Mouse (Mus musculus) gastrocnemius, adult 18-20 months (tissue): ENCODE data around the gene Carns1. TPM values are rescaled to one million over a fixed set of nuclear protein-coding genes. Genes with fewer than 3 reads are reported as not detected.

Source experiments
- DNase-seq: peaks from one replicate; pipeline ENCODE4 v3.0.0; 2021; ENCODE audit warnings: low spot score
- total RNA-seq, 2 experiments: library from RNA; stranded (reverse); gene quantifications; 2 replicates each; pipeline ENCODE4 v1.2.3; 2021

Carns1 gene
- total RNA-seq, 2 experiments from 2014 or later = 21.8 to 30.3 TPM

GRCm38 (mm10) chr19:4203148-4203547 is 27.9 kb upstream of the Carns1 start:
- DNase-seq = no peak

GRCm38 (mm10) chr19:4202149-4202548 is 26.9 kb upstream of the Carns1 start:
- no peak for DNase-seq

DNA sequence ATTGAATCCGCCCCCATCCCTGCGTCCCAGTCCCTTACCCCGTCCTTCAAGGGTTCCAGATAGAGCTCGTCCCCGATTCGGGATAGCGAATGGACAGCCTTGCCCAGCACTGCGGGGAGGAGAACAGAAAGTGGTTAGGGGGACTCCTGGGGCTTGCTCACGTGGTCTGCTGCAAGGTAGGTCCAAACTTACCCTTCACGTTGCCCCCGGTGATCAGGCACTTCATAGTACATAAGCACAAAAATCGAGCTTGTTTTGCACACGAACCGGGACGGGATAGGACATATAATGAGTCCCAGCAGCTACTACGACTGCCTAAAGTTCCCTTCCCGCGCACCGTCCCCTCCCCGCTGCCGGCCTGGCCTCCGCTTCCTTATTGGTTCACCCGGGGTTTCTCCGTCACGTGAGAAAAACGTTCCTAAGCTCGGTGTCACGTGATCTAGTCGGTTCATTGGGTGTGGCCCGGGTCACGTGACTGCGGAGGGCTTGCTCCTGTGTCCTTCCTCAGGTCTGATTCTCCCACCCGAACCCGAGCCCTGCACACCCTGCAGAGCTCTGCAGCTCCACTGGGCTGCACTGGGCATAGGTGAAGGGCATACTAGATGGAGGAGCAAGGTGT is 26.1 kb upstream of the Carns1 start, which contains the start of gene Rad9a:
Rad9a (minus strand) TSS at position 372 of the 619 bp plus-strand sequence.
- peak; percentile 97 for DNase-seq

DNA sequence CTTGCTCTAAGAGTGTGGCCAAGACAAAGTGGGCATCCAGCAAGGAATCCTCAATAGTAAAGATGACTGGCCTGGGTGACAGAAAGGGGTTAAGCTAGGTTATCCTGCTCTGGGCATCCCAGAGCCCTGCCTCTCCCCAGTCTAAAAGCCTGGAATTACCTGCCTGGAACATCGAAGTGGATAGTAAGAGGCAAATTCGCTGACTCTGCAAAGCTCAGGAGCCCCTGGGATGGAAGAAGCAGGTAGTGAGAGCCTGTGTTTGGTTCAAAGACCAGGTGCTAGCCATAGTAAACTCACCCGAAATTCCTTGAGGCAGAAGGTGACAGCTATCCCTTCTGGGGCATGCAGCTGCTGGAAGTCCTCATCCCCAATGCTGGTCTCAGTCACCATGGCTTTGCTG is 21.9 kb upstream of the Carns1 start:
- DNase-seq = no peak

- DNase-seq = no peak
These were observed 21.3 kb upstream of the Carns1 start for GRCm38 (mm10) chr19:4196548-4196947.

GRCm38 (mm10) chr19:4196048-4196447 is 20.8 kb upstream of the Carns1 start:
- DNase-seq = no peak

GRCm38 (mm10) chr19:4194776-4195650 is 19.7 kb upstream of the Carns1 start:
- no peak for DNase-seq

DNA sequence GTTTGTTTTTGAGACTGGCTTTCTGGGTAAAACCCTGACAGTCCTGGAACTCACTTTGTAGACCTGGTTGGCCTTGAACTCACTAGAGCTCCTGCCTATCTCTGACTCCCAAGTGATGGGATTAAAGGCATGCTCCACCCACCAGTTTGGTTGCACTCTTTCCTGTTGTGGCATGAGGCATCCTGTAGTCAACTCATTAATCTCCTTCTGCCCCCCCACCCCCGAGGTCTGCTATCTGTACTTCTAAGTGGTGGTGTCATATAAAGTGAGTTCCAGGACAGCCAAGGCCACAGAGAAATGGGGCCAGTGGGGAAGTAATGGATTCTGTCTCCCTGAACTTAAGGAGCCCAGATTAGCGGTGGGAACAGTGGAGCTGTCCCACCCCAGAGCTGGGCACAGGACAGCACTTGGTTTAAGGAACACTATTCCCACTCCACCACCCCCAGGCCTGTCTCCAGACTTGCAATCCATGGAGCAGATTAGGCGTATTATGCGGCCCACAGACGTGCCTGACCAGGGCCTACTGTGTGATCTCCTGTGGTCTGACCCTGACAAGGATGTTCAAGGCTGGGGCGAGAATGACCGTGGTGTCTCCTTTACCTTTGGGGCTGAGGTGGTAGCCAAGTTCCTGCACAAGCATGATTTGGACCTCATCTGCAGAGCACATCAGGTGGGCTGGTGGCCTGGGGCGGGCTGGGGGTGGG is 18.9 kb upstream of the Carns1 start:
- DNase-seq = no peak

DNA sequence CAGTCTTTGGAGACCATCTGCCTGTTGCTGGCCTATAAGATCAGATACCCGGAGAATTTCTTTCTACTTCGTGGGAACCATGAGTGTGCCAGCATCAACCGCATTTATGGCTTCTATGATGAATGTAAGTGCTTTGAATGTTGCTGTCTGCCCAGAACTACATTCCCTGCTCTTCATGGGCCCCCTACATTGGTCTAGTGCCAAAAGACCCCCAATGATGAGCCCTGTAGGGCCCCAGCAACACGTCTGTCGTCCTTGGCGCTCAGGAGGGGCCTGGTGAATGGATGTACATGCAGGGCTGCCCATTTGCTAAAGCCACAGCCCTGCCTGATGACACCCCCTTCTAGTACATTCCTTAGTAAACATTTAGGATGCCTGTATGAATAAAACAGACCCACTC is 17.9 kb upstream of the Carns1 start:
- DNase-seq = no peak

GRCm38 (mm10) chr19:4192251-4192985 is 17.1 kb upstream of the Carns1 start:
- no peak for DNase-seq

DNA sequence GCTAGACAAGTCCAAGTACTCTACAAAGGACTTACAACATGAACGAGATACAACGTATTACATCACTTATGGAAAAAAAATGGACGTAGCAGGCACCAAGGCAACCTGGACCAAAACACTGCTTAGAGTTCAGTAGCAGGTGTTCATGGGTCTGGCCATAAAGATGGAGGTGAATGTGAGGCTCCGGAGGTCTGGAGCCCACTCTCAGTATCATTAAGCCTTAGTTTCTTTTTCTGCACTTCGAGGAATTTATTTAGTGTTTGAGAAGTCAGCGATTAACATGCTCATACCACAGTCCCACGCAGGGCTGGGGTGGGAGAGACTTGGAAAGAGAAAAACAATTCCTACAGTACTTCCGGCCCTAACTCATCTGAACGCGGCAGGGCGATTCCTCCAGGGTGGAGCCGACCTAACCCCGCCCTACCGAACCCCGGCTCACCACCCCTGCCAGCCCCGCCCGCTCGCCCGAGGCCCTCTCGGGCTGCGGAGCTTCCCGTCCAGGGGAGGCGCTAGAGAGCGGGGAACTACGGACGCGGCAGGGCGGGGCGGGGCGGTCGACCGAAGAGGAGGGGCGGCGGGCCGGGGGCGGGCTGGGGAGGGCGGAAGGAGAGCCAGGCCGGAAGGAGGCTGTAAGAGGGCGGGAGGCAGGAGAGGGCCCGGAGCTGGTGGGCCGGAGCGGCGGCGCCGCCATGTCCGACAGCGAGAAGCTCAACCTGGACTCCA is 16.4 kb upstream of the Carns1 start, which contains the start of gene Ppp1ca:
Ppp1ca (plus strand) TSS at position 538 of the 723 bp plus-strand sequence.
- peak; percentile 96 for DNase-seq

DNA sequence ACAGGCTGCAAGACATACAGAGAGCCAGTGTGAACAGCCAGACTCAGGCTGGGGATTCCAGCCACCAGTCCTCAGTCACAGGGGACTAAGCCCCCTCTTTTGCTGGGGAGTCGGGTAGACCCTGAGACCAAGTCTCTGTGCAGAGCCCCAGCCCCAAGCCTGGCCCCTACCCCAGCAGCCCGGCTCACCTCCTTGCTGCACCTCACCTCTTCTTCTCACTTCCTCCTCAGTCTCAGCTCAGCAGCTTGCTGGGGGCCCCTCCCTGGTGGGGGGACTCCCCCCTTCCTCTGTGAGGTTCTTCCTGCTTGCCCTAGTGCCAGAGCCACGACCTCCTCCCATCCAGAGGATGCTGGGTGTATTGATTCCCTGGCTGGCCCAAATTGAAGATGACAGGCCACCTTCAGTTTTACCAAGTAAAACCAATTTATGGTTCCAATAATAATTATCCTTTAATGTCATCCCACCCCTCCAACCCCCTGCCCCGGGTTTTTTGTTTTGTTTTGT is 15.6 kb upstream of the Carns1 start, which contains the start of gene Tbc1d10c:
Tbc1d10c (minus strand) TSS at position 454 of the 504 bp plus-strand sequence.
- no peak for DNase-seq

- DNase-seq = no peak
These were observed 13.9 kb upstream of the Carns1 start for GRCm38 (mm10) chr19:4189051-4189620.

DNA sequence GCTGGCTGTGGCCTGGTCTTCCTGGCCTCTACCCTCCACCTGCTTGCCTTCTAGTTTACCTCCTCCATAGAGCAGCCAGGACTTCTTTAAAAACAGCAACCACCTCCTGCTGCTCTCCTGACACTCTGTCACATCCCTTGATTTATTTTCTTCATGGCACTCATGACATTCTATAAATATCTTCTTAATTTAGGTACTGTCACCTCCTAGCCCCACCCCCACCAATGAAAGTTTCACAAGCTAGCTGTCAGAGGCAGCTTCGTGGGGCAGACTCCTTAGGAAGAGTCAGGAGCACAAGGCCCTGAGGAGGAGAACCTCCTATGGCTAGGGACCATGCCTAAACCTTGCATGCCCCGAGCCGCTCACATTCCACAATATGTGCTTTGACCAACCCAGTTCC is 12.0 kb upstream of the Carns1 start:
- peak; percentile 56 for DNase-seq

DNA sequence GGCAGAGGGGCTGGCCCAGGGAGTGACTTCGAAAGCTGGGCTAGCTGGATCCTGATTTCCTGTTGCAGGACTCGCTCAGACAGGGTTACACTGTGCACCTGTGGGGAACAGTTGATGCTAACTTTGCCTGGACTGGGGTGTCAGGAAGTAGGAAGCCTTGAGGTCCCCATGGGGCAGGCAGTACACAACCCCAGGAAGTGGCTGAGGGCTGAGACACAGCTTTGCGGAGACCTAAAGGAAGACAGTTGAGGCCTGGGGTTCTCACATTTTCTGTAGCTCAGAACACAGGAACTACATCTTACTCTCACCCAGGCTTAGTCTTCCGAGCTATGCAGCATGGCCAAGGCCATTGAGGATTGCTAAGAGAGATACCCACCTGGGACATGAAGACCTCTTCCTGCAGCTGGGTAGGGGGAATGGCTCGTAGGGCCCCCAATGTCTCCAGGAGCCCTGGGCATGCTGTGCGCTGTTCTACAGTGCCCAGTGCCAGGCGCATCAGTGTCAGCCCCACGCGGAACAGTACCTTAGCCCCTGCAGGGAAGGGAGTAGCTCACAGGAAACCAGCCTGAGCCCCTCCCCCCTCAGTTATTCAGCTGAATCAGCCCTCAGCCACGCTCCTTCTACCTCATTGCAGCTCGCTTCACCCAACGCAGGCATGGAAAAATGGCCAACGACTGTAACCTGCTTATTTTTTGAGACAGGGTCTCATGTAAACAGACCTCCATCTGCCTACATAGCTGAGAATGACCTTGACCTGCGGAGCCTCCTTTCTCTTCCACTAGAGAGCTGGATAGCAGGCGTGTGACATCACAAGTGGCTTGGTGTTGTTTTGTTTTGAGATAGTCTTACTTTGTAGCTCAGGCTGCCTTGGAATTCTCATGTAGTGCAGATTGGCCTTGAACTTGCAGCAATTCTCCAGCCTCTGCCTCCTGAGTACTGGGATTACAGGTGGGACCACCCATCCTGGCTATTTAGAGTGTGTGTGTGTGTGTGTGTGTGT is 10.0 kb upstream of the Carns1 start:
- no peak for DNase-seq

GRCm38 (mm10) chr19:4183689-4184088 is 8.4 kb upstream of the Carns1 start:
- no peak for DNase-seq

DNA sequence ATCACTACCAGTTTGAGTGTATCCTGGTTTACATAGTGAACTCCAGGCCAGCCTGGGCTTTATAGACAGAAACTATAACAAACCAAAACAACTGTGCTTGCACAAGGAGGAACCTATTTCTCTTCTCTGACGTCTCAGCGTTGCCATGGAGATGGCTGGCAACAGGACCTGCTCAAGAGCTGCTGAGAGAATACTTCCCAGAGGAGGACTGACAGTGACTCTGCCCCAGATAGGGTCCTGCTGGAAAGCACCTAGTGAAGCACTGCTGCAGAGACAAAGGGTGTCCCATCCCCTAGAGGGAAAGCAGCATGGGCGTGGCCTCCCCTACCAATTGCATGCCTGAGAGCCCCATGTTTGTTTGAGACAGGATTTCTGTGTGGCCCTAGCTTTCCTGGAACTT is 6.6 kb upstream of the Carns1 start:
- DNase-seq = peak; percentile 41

DNA sequence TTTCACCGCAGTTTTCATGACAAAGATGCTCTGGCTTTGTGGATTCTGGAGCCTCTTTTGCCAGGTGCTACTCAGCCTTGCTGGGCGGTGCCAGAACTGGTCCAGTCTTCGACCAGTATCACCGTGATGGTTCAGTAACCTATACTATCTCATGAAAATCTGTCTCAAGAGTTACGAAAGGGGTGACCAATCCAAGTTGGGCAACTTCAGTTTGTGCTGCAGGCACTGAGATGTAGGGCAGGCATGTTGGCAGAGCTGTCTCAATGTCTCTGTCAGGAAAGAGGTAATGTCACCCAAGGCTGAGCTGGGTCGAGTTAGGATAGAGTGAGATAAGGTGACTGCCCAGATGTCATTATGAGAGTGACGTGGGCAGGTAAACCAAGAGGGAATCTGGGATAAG is 5.1 kb upstream of the Carns1 start:
- DNase-seq = no peak

DNA sequence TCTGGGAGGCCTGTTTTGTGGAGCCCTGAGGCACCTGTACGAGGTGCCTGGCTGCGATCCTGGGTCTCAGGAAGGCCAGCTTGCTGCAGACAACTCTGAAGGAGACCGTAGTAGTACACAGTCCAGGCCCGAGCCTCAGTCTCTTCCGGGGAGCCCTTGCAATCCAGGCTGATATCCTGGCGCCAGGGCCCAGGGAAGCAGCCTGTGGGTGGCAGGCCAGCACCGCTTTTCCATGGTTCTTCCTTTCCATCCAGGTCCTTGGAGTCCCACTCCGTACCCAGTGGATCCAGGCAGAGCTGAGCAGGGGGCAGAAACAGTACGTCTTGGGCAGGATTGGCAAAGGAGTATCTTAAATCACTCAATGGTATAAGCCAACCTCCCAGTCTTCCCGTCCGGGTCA is 2.4 kb downstream of the Carns1 start:
- no peak for DNase-seq
